Mouse (Mus musculus) ovary, postnatal 36 days (tissue): ENCODE data around the gene Cfap70.

Experiments used
- DNase-seq: peaks from one replicate; pipeline ENCODE4 v3.0.0; 2022; ENCODE audit warnings: low spot score, mixed read lengths

The Cfap70 gene

GRCm38 (mm10) chr14:20423046-20423445 lies 29.0 kb downstream of the Cfap70 start:
- DNase-seq, result no peak

GRCm38 (mm10) chr14:20422257-20422656 lies 29.8 kb downstream of the Cfap70 start:
- no peak for DNase-seq

- DNase-seq, result no peak
Measured at GRCm38 (mm10) chr14:20400071-20400470, 52.0 kb downstream of the Cfap70 start.

GRCm38 (mm10) chr14:20398864-20399263 lies 53.2 kb downstream of the Cfap70 start:
- DNase-seq, result peak; percentile 48

GRCm38 (mm10) chr14:20397220-20397619 lies 54.8 kb downstream of the Cfap70 start:
- DNase-seq, result no peak

GRCm38 (mm10) chr14:20393205-20393913 lies 58.7 kb downstream of the Cfap70 start, which contains the start of gene Mrps16:
Mrps16 (minus strand) TSS chr14:20393634.
- DNase-seq, result peak; percentile 95

- no peak for DNase-seq
Measured at GRCm38 (mm10) chr14:20392326-20392725, 59.7 kb downstream of the Cfap70 start.

GRCm38 (mm10) chr14:20389446-20390079 lies 62.5 kb downstream of the Cfap70 start:
- no peak for DNase-seq

- peak; percentile 95 for DNase-seq
Measured at GRCm38 (mm10) chr14:20388441-20389129, 63.4 kb downstream of the Cfap70 start, which contains the start of gene Dnajc9. Dnajc9 (minus strand) TSS chr14:20388910.

- no peak for DNase-seq
Measured at GRCm38 (mm10) chr14:20379753-20380430, 72.1 kb downstream of the Cfap70 start.

- DNase-seq, result no peak
Measured at GRCm38 (mm10) chr14:20379087-20379640, 72.9 kb downstream of the Cfap70 start.

- peak; percentile 43 for DNase-seq
Measured at GRCm38 (mm10) chr14:20378313-20379061, 73.5 kb downstream of the Cfap70 start.

- no peak for DNase-seq
Measured at GRCm38 (mm10) chr14:20377112-20377521, 74.9 kb downstream of the Cfap70 start.

GRCm38 (mm10) chr14:20371854-20372253 lies 80.2 kb downstream of the Cfap70 start:
- DNase-seq, result no peak

GRCm38 (mm10) chr14:20370798-20371197 lies 81.2 kb downstream of the Cfap70 start:
- no peak for DNase-seq

- DNase-seq, result no peak
Measured at GRCm38 (mm10) chr14:20368271-20368670, 83.8 kb downstream of the Cfap70 start.

- no peak for DNase-seq
Measured at GRCm38 (mm10) chr14:20363230-20363629, 88.8 kb downstream of the Cfap70 start.

- DNase-seq, result peak; percentile 90
Measured at GRCm38 (mm10) chr14:20347991-20348541, 104.0 kb downstream of the Cfap70 start, which contains the start of the genes Ecd and Fam149b. Ecd (minus strand) TSS chr14:20348121. Fam149b (plus strand) TSS chr14:20348162.

GRCm38 (mm10) chr14:20347441-20347990 lies 104.5 kb downstream of the Cfap70 start:
- no peak for DNase-seq

GRCm38 (mm10) chr14:20345885-20346284 lies 106.1 kb downstream of the Cfap70 start:
- DNase-seq, result no peak
